Mouse (Mus musculus): ENCODE results near the gene Syn3. TPM values are rescaled to one million over a fixed set of nuclear protein-coding genes. Genes with fewer than 3 reads are reported as not detected.

Gene Syn3
- polyA plus RNA-seq, 1 experiment from 2014 or later: 5.9 TPM

- Histone ChIP-seq H3K27me3 (ENCODE audit: insufficient read depth, low read length) (no peaks in the 10 kb centered on the region), H3K36me3 (ENCODE audit: insufficient read depth, low read length) (no peaks in the 10 kb centered on the region), H3K9ac (ENCODE audit: low read depth, low read length) (no peak overlapping the region), H3K4me2 (ENCODE audit: low read length) (no peak overlapping the region), H3K27ac (no peak overlapping the region), H3K9me3 (replicated peaks; ENCODE audit: low read length) (no peaks in the 10 kb centered on the region), H3K4me1 (replicated peaks; ENCODE audit: insufficient read depth, low read length) (0 out of 2 replicates have a peak, but pooled peaks cover 3% of the 10 kb centered on the region), H3K4me3 (replicated peaks; ENCODE audit: low read depth, low read length) (no peak overlapping the region)
- DNase-seq (ENCODE audit: low spot score): no peak
- 85% methylated on average over 3 of the region's 3 CpGs for WGBS
- no peak for TF ChIP-seq CTCF (IDR thresholded peaks at IDR 0.05; ENCODE audit: low read depth)
- no peak for ATAC-seq (replicated peaks; ENCODE audit: low FRiP score, low read depth)
These were observed 398.3 kb downstream of the Syn3 start for GRCm38 (mm10) chr10:86100281-86100851.

GRCm38 (mm10) chr10:86098363-86098762 is 400.3 kb downstream of the Syn3 start:
- H3K4me3 ChIP-seq (replicated peaks; ENCODE audit: low read depth, low read length): no peak overlapping the region
- H3K36me3 ChIP-seq (ENCODE audit: insufficient read depth, low read length): no peaks in the 10 kb centered on the region
- no peaks in the 10 kb centered on the region for H3K27me3 ChIP-seq (ENCODE audit: insufficient read depth, low read length)
- H3K9ac ChIP-seq (ENCODE audit: low read depth, low read length): no peak overlapping the region
- 83% methylated on average over 6 of the region's 6 CpGs for WGBS
- no peaks in the 10 kb centered on the region for H3K4me1 ChIP-seq (replicated peaks; ENCODE audit: insufficient read depth, low read length)
- ATAC-seq (replicated peaks; ENCODE audit: low FRiP score, low read depth) (no peak), DNase-seq (ENCODE audit: low spot score) (no peak)
- no peaks in the 10 kb centered on the region for H3K9me3 ChIP-seq (replicated peaks; ENCODE audit: low read length)
- no peak overlapping the region for H3K27ac ChIP-seq
- no peak overlapping the region for H3K4me2 ChIP-seq (ENCODE audit: low read length)
- TF ChIP-seq CTCF (IDR thresholded peaks at IDR 0.05; ENCODE audit: low read depth): no peak

- peak; percentile 83 for ATAC-seq (replicated peaks; ENCODE audit: low FRiP score, low read depth)
- WGBS: 61% methylated on average over 14 of the region's 14 CpGs
These were observed 405.3 kb downstream of the Syn3 start for GRCm38 (mm10) chr10:86093109-86094035.

GRCm38 (mm10) chr10:86091919-86092318 is 406.8 kb downstream of the Syn3 start:
- Histone ChIP-seq H3K27me3 (ENCODE audit: insufficient read depth, low read length) (no peaks in the 10 kb centered on the region), H3K4me2 (ENCODE audit: low read length) (no peak overlapping the region), H3K36me3 (ENCODE audit: insufficient read depth, low read length) (no peaks in the 10 kb centered on the region), H3K4me3 (replicated peaks; ENCODE audit: low read depth, low read length) (no peak overlapping the region), H3K4me1 (replicated peaks; ENCODE audit: insufficient read depth, low read length) (no peaks in the 10 kb centered on the region), H3K9me3 (replicated peaks; ENCODE audit: low read length) (no peaks in the 10 kb centered on the region), H3K27ac (no peak overlapping the region), H3K9ac (ENCODE audit: low read depth, low read length) (no peak overlapping the region)
- WGBS: 54% methylated on average over 10 of the region's 10 CpGs
- ATAC-seq (replicated peaks; ENCODE audit: low FRiP score, low read depth) (no peak), DNase-seq (ENCODE audit: low spot score) (peak; percentile 25)
- TF ChIP-seq CTCF (IDR thresholded peaks at IDR 0.05; ENCODE audit: low read depth): peak; percentile 69

More at GRCm38 (mm10) chr10:86093109-86094035, 405.3 kb downstream of the Syn3 start:
- H3K27ac ChIP-seq: no peak overlapping the region
- H3K4me1 ChIP-seq (replicated peaks; ENCODE audit: insufficient read depth, low read length): no peaks in the 10 kb centered on the region
- H3K4me2 ChIP-seq (ENCODE audit: low read length): no peak overlapping the region
- peak; percentile 53 for DNase-seq (ENCODE audit: low spot score)
- TF ChIP-seq CTCF (IDR thresholded peaks at IDR 0.05; ENCODE audit: low read depth): no peak
- H3K9ac ChIP-seq (ENCODE audit: low read depth, low read length): no peak overlapping the region
- H3K27me3 ChIP-seq (ENCODE audit: insufficient read depth, low read length): no peaks in the 10 kb centered on the region
- H3K36me3 ChIP-seq (ENCODE audit: insufficient read depth, low read length): no peaks in the 10 kb centered on the region
- H3K4me3 ChIP-seq (replicated peaks; ENCODE audit: low read depth, low read length): no peak overlapping the region
- H3K9me3 ChIP-seq (replicated peaks; ENCODE audit: low read length): no peaks in the 10 kb centered on the region

GRCm38 (mm10) chr10:86079921-86080320 is 418.8 kb downstream of the Syn3 start:
- 87% methylated on average over 9 of the region's 9 CpGs for WGBS
- no peak overlapping the region for H3K4me2 ChIP-seq (ENCODE audit: low read length)
- ATAC-seq (replicated peaks; ENCODE audit: low FRiP score, low read depth) (no peak), DNase-seq (ENCODE audit: low spot score) (no peak)
- H3K4me3 ChIP-seq (replicated peaks; ENCODE audit: low read depth, low read length): no peak overlapping the region
- TF ChIP-seq CTCF (IDR thresholded peaks at IDR 0.05; ENCODE audit: low read depth): no peak
- H3K27ac ChIP-seq: no peak overlapping the region
- H3K9me3 ChIP-seq (replicated peaks; ENCODE audit: low read length): no peaks in the 10 kb centered on the region
- H3K27me3 ChIP-seq (ENCODE audit: insufficient read depth, low read length): no peaks in the 10 kb centered on the region
- H3K36me3 ChIP-seq (ENCODE audit: insufficient read depth, low read length): no peaks in the 10 kb centered on the region
- H3K4me1 ChIP-seq (replicated peaks; ENCODE audit: insufficient read depth, low read length): no peaks in the 10 kb centered on the region
- H3K9ac ChIP-seq (ENCODE audit: low read depth, low read length): no peak overlapping the region

GRCm38 (mm10) chr10:86078761-86079160 is 419.9 kb downstream of the Syn3 start:
- H3K9ac ChIP-seq (ENCODE audit: low read depth, low read length): no peak overlapping the region
- no peak overlapping the region for H3K27ac ChIP-seq
- ATAC-seq (replicated peaks; ENCODE audit: low FRiP score, low read depth): no peak
- H3K9me3 ChIP-seq (replicated peaks; ENCODE audit: low read length): no peaks in the 10 kb centered on the region
- WGBS: 88% methylated on average over 2 of the region's 2 CpGs
- no peak overlapping the region for H3K4me2 ChIP-seq (ENCODE audit: low read length)
- TF ChIP-seq CTCF (IDR thresholded peaks at IDR 0.05; ENCODE audit: low read depth): no peak
- no peak for DNase-seq (ENCODE audit: low spot score)
- H3K27me3 ChIP-seq (ENCODE audit: insufficient read depth, low read length): no peaks in the 10 kb centered on the region
- no peaks in the 10 kb centered on the region for H3K36me3 ChIP-seq (ENCODE audit: insufficient read depth, low read length)
- no peaks in the 10 kb centered on the region for H3K4me1 ChIP-seq (replicated peaks; ENCODE audit: insufficient read depth, low read length)
- H3K4me3 ChIP-seq (replicated peaks; ENCODE audit: low read depth, low read length): no peak overlapping the region

Data from kidney, postnatal 0 days (tissue).